Mouse (Mus musculus) testis, postnatal 14 days (tissue): Measurements from ENCODE around the gene Col11a2.

Experiments
- DNase-seq: peaks from one replicate; pipeline ENCODE4 v3.0.0; 2021; ENCODE audit warnings: low spot score

Gene Col11a2

GRCm38 (mm10) chr17:34104804-34105203 lies 65.6 kb downstream of the Col11a2 start:
- DNase-seq = no peak

DNA sequence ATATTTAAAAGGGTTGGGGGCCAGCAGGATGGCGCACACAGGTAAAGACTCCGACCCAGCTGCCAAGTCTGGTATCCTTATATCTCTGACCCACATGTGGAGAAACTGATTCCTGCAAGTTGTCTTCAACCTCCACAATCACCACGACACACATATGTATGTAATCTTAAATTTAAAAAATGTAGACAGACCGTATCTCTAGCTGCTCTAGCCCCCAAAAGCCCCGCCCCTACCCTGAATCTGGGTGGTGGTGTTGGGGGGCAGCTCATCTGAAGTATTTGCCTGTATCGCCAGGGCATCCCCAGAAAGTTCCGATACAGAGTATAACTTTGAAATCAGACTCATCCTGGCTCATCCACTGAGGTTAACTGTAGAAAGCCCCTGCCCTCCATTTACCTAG lies 67.3 kb downstream of the Col11a2 start:
- no peak for DNase-seq

- no peak for DNase-seq
Observed at GRCm38 (mm10) chr17:34107109-34107867, 68.1 kb downstream of the Col11a2 start.

- DNase-seq = no peak
Observed at GRCm38 (mm10) chr17:34108460-34108859, 69.2 kb downstream of the Col11a2 start.

GRCm38 (mm10) chr17:34109038-34109805 lies 70.0 kb downstream of the Col11a2 start:
- DNase-seq = no peak

DNA sequence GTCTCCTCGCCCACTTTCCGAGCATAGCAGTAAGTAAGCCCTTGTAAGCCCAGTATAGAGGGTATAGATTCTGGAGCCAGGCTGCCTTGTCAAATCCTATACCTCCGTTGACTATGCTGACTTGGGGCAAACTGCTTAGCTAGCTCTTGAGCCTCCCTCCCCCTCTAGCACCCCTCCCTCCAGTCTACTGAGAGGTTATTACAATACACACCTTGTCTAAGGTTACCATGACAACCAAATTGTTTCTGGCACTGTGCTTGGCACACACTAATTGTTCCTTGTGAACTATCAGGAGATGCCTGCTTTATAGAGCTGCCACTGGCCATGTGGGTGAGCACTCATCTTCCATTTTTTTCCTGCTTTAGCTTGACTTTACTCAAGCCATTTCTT lies 70.6 kb downstream of the Col11a2 start:
- no peak for DNase-seq

GRCm38 (mm10) chr17:34110309-34110708 lies 71.1 kb downstream of the Col11a2 start:
- DNase-seq = no peak

DNA sequence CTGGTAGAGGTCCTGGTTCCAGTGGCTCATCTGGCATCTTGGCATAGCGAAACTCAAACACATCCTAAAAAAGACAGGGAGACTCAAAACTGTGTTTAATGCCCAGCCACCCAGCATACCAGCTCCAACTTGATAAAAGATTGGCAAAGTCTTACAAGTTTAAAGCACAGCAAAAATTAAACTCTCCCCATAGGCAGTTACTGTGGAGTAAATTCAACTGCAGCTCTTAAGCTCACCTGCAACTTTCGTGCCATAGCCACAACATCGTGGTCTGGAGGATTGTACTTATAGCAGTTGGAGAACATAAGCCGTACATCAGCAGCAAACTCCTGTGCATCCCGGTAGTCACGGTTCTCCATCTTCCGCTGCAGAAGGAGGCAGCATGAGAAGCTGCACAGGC lies 74.9 kb downstream of the Col11a2 start:
- no peak for DNase-seq
